Mouse (Mus musculus) liver, embryonic 13.5 days (tissue): Measurements from ENCODE around the gene Spata21. TPM values are rescaled to one million over a fixed set of nuclear protein-coding genes. Genes with fewer than 3 reads are reported as not detected.

Source experiments
- ATAC-seq: fragments of 200-750 bp; cut with Nextera tagmentation; 2 replicates; pipeline ENCODE4 v1.8.0; 2017; ENCODE audit warnings: low read depth, mild to moderate bottlenecking, moderate number of reproducible peaks, moderate library complexity
- DNase-seq: peaks from one replicate; pipeline ENCODE4 v3.0.0; 2022
- H3K27ac ChIP-seq: fragments of 300-500 bp; sonication (generic); 2 replicates; pipeline ENCODE4 v1.5.1; 2015; ENCODE audit warnings: moderate library complexity, mild to moderate bottlenecking, inconsistent platforms
- H3K27me3 ChIP-seq: fragments of 300-500 bp; sonication (generic); 2 replicates; pipeline ENCODE4 v1.6.1; 2015; ENCODE audit warnings: mild to moderate bottlenecking, inconsistent platforms
- H3K36me3 ChIP-seq: fragments of 300-500 bp; sonication (generic); 2 replicates; pipeline ENCODE4 v1.6.1; 2015; ENCODE audit warnings: mild to moderate bottlenecking, inconsistent platforms
- H3K4me1 ChIP-seq: fragments of 300-500 bp; sonication (generic); replicated peaks from 2 replicates; pipeline ENCODE4 v1.6.1; 2015; ENCODE audit warnings: inconsistent platforms
- H3K4me2 ChIP-seq: fragments of 300-500 bp; sonication (generic); 2 replicates; pipeline ENCODE4 v1.6.1; 2015; ENCODE audit warnings: inconsistent platforms, mild to moderate bottlenecking, moderate library complexity
- H3K4me3 ChIP-seq: fragments of 300-500 bp; sonication (generic); replicated peaks from 2 replicates; pipeline ENCODE4 v1.5.1; 2015; ENCODE audit warnings: mild to moderate bottlenecking, inconsistent platforms
- H3K9ac ChIP-seq: fragments of 300-500 bp; sonication (generic); 2 replicates; pipeline ENCODE4 v1.6.1; 2015; ENCODE audit warnings: mild to moderate bottlenecking, inconsistent platforms
- H3K9me3 ChIP-seq: fragments of 300-500 bp; sonication (generic); replicated peaks from 2 replicates; pipeline ENCODE4 v1.6.1; 2016; ENCODE audit warnings: inconsistent platforms
- WGBS: fragments of 180-500 bp; shearing (Covaris S2); methylation state at CpG from one replicate; pipeline ENCODE4 v1.1.7; 2015; ENCODE audit not compliant: insufficient replicate concordance; 5-methylcytosine and 5-hydroxymethylcytosine counted together
- polyA plus RNA-seq: library from polyadenylated mRNA; unstranded; fragments of >200 nt; fragmentation: Nextera tagmentation; extraction: Ambion mirVana; gene quantifications from 2 replicates; pipeline ENCODE4 v1.2.1, GENCODE M21; 2015

The Spata21 gene
- 0.13 TPM in 1 of 2 replicates, not detected in the other for polyA plus RNA-seq

- Histone ChIP-seq H3K27me3 (no peaks in the 10 kb centered on the region), H3K9me3 (no peaks in the 10 kb centered on the region), H3K4me3 (no peak within 1 kb of the TSS), H3K36me3 (no peaks in the 10 kb centered on the region), H3K4me1 (peaks cover 22% of the 10 kb centered on the region), H3K4me2 (no peak within 1 kb of the TSS), H3K27ac (no peak within 1 kb of the TSS; the same call in 1 of the 2 replicates), H3K9ac (no peak within 1 kb of the TSS)
- 72% methylated on average over 6 of the region's 6 CpGs for WGBS
- DNase-seq (no peak), ATAC-seq (no peak)
These were observed at the start of gene Spata21 for GRCm38 (mm10) chr4:141088033-141088432. TSS of gene Spata21 (plus strand) at chr4:141088333.

GRCm38 (mm10) chr4:141041117-141041516 lies 47.0 kb upstream of the Spata21 start:
- 48% methylated on average over 12 of the region's 12 CpGs for WGBS
- peaks cover 11% of the 10 kb centered on the region; the same call in 1 of the 2 replicates for H3K4me1 ChIP-seq
- ATAC-seq (no peak), DNase-seq (no peak)
- no peak overlapping the region for H3K4me2 ChIP-seq
- H3K36me3 ChIP-seq, result no peaks in the 10 kb centered on the region
- H3K27ac ChIP-seq, result no peak overlapping the region
- no peak overlapping the region for H3K4me3 ChIP-seq
- no peaks in the 10 kb centered on the region for H3K27me3 ChIP-seq
- H3K9me3 ChIP-seq, result no peaks in the 10 kb centered on the region
- no peak overlapping the region for H3K9ac ChIP-seq

DNA sequence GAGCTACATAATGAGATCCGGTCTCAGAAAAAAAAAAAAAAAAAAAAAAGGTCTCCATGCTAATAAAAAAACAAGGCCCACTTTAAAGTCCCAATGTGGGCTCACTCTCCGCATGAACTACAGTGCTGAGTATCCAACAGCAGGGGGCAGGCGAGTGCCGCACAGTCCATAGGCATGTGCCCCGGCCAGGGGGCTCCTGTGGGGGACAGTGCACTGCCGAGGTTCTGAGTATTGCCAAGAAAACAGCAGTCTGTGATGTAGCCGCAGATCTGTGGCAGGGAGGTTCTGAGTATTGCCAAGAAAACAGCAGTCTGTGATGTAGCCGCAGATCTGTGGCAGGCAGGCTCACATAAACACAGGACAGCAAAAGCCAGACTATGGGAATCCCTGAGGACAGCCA lies 43.3 kb upstream of the Spata21 start:
- Histone ChIP-seq H3K4me3 (no peak overlapping the region), H3K36me3 (no peaks in the 10 kb centered on the region), H3K4me1 (peaks cover 11% of the 10 kb centered on the region; the same call in 1 of the 2 replicates), H3K9ac (no peak overlapping the region), H3K27me3 (no peaks in the 10 kb centered on the region), H3K4me2 (no peak overlapping the region), H3K9me3 (no peaks in the 10 kb centered on the region), H3K27ac (no peak overlapping the region)
- WGBS, result 27% methylated on average over 8 of the region's 8 CpGs
- no peak for ATAC-seq
- DNase-seq, result no peak

DNA sequence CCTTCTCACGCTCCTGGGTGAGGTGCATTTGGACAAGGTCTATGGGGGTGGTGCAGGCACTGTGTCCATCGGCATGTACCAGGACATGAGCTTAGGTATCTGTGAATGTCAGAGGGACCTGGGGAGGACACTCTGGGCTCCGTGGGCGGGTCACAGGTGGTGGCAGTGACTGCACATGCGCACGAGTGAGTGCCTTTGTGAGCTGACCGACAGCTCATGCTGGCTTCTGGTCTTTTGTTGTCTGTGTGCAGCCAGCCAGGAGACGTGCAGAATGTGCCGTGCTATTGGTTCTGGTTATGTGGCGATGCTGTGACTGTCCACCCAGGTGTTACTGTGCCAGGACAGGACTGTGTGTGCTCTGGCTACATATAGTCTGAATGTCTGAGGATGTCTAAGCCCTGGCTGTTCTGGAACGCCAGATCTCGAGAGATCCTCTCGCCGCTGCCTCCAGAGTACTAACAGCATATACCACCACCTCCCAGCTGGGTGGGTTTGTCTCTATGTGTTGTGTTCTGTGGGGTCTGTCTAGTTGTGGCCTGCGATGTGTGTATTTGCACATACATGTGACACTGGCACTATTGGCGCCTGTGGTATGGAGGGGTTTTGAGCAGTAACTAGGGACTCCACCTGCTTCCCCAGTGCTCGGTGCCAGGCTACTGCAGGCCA lies 39.2 kb upstream of the Spata21 start:
- no peak for DNase-seq
- no peak overlapping the region for H3K4me3 ChIP-seq
- no peak overlapping the region for H3K27ac ChIP-seq
- no peak overlapping the region for H3K4me2 ChIP-seq
- peaks cover 9% of the 10 kb centered on the region for H3K4me1 ChIP-seq
- no peaks in the 10 kb centered on the region for H3K27me3 ChIP-seq
- 79% methylated on average over 17 of the region's 17 CpGs for WGBS
- no peak for ATAC-seq
- H3K9me3 ChIP-seq, result no peaks in the 10 kb centered on the region
- no peak overlapping the region for H3K9ac ChIP-seq
- no peaks in the 10 kb centered on the region for H3K36me3 ChIP-seq

DNA sequence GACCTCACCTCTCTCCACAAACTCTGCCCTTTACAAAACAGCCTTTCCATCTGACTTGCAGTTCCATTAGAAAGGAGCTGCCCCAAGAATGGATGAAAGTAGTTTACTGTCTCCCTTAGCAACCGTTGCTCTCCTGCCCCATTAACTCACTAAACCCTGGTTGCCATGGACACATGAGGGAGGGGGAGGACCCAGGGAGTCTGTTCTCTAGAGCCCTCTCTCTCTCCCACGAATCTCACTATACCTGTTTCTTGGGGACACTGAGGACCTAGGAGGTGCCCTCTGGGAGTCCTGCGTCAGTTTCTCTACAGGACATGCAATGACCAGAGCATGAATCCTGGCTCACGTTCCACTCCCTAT lies 38.7 kb upstream of the Spata21 start:
- ATAC-seq, result no peak
- Histone ChIP-seq H3K4me1 (peaks cover 11% of the 10 kb centered on the region), H3K4me3 (no peak overlapping the region), H3K4me2 (no peak overlapping the region), H3K36me3 (peaks cover 3% of the 10 kb centered on the region; the same call in 1 of the 2 replicates), H3K27ac (no peak overlapping the region), H3K9me3 (no peaks in the 10 kb centered on the region), H3K27me3 (no peaks in the 10 kb centered on the region), H3K9ac (no peak overlapping the region)
- no peak for DNase-seq
- WGBS, result 62% methylated on average over 4 of the region's 4 CpGs

- Histone ChIP-seq H3K27me3 (no peaks in the 10 kb centered on the region), H3K9ac (no peak overlapping the region), H3K4me1 (peaks cover 11% of the 10 kb centered on the region), H3K9me3 (no peaks in the 10 kb centered on the region), H3K4me3 (no peak overlapping the region), H3K4me2 (no peak overlapping the region), H3K36me3 (peaks cover 7% of the 10 kb centered on the region; the same call in 1 of the 2 replicates), H3K27ac (no peak overlapping the region)
- no peak for DNase-seq
- 81% methylated on average over 12 of the region's 12 CpGs for WGBS
- no peak for ATAC-seq
These were observed 35.7 kb upstream of the Spata21 start for GRCm38 (mm10) chr4:141052442-141052841.

- Histone ChIP-seq H3K4me2 (no peak overlapping the region), H3K27me3 (no peaks in the 10 kb centered on the region), H3K36me3 (peaks cover 7% of the 10 kb centered on the region; the same call in 1 of the 2 replicates), H3K4me1 (peaks cover 11% of the 10 kb centered on the region), H3K4me3 (no peak overlapping the region), H3K9me3 (no peaks in the 10 kb centered on the region), H3K9ac (0 out of 2 replicates have a peak overlapping the region, but pooled peaks have one; percentile 17), H3K27ac (no peak overlapping the region)
- WGBS, result 61% methylated on average over 8 of the region's 8 CpGs
- DNase-seq, result no peak
- 0 out of 2 replicates have a peak, but pooled peaks have one; percentile 9 for ATAC-seq
These were observed 35.0 kb upstream of the Spata21 start for GRCm38 (mm10) chr4:141053138-141053537.

DNA sequence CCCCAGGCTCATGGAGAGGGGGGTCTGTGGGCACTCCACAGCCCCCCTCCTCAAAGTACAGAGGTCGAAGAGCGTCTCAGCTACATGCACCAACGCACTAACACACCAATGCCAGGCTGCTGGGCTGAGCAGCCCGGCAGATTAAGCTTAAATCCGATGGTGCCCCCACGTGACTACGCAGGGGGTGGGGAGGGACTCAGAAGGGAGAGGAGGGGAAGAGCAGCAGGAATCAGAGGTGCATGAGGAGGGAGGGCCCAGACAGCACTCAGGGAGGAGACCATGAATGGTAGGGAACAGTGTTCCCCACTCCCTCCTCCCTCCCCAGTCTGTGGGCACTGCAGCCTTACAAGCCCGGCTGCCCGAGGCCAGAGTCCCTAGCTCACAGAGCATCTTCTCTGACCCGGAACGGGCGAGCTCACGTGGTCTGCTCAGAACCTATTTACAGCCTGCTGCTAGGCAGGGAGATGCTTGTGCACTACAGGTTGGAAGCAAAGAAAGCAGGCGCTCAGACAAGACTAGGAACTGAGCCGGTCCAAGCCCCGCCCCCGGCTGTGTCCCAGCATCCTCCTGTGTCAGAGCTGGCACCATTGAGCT lies 34.5 kb upstream of the Spata21 start:
- H3K4me3 ChIP-seq, result no peak overlapping the region
- H3K9me3 ChIP-seq, result no peaks in the 10 kb centered on the region
- peaks cover 7% of the 10 kb centered on the region; the same call in 1 of the 2 replicates for H3K36me3 ChIP-seq
- no peaks in the 10 kb centered on the region for H3K27me3 ChIP-seq
- no peak for DNase-seq
- H3K27ac ChIP-seq, result no peak overlapping the region
- 62% methylated on average over 17 of the region's 17 CpGs for WGBS
- peaks cover 11% of the 10 kb centered on the region for H3K4me1 ChIP-seq
- H3K4me2 ChIP-seq, result no peak overlapping the region
- no peak for ATAC-seq
- H3K9ac ChIP-seq, result 0 out of 2 replicates have a peak overlapping the region, but pooled peaks have one; percentile 17

- Histone ChIP-seq H3K4me3 (no peak overlapping the region), H3K9ac (no peak overlapping the region), H3K4me1 (peaks cover 30% of the 10 kb centered on the region), H3K36me3 (peaks cover 7% of the 10 kb centered on the region; the same call in 1 of the 2 replicates), H3K9me3 (no peaks in the 10 kb centered on the region), H3K27me3 (no peaks in the 10 kb centered on the region), H3K27ac (no peak overlapping the region), H3K4me2 (no peak overlapping the region)
- ATAC-seq, result no peak
- 85% methylated on average over 10 of the region's 10 CpGs for WGBS
- DNase-seq, result no peak
These were observed 31.2 kb upstream of the Spata21 start for GRCm38 (mm10) chr4:141056970-141057369.

DNA sequence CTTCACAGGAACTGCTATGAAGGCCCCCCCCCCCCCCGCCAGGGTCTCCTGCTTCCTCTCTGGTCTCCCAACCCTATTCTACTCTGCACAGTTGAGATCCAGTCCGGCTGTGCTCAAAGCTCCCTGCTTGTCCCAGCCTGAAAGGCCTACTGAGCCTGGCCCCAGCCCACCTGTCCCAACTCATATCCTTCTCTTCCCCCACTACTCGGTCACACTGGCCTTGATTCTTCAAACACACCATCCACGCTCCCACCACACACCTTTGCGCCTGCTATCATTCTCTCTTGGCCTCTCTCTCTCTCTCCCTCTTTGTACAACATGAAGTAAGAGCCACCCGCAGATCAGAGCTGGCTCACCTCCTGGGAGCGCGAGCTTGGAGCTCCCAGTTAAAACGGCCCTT lies 29.3 kb upstream of the Spata21 start:
- no peaks in the 10 kb centered on the region for H3K27me3 ChIP-seq
- DNase-seq, result no peak
- 81% methylated on average over 9 of the region's 9 CpGs for WGBS
- H3K9ac ChIP-seq, result no peak overlapping the region
- ATAC-seq, result no peak
- no peak overlapping the region for H3K4me2 ChIP-seq
- no peak overlapping the region for H3K27ac ChIP-seq
- H3K36me3 ChIP-seq, result peaks cover 7% of the 10 kb centered on the region; the same call in 1 of the 2 replicates
- no peak overlapping the region for H3K4me3 ChIP-seq
- peaks cover 22% of the 10 kb centered on the region for H3K4me1 ChIP-seq
- no peaks in the 10 kb centered on the region for H3K9me3 ChIP-seq

- H3K4me2 ChIP-seq, result peak overlapping the region; percentile 93
- peaks cover 19% of the 10 kb centered on the region for H3K4me1 ChIP-seq
- no peaks in the 10 kb centered on the region for H3K27me3 ChIP-seq
- H3K36me3 ChIP-seq, result peaks cover 5% of the 10 kb centered on the region
- ATAC-seq, result peak; percentile 43
- H3K9me3 ChIP-seq, result no peaks in the 10 kb centered on the region
- H3K27ac ChIP-seq, result peak overlapping the region; percentile 62
- peak overlapping the region; percentile 69 for H3K4me3 ChIP-seq
- WGBS, result 6% methylated on average over 32 of the region's 32 CpGs
- peak overlapping the region; percentile 76 for H3K9ac ChIP-seq
- no peak for DNase-seq
These were observed 28.3 kb upstream of the Spata21 start for GRCm38 (mm10) chr4:141059616-141060425.
